Mouse (Mus musculus): Measurements from ENCODE around the gene Limch1. TPM values are rescaled to one million over a fixed set of nuclear protein-coding genes. Genes with fewer than 3 reads are reported as not detected.

Gene Limch1
- total and polyA plus RNA-seq, 2 experiments = 0.13 to 0.55 TPM

GRCm38 (mm10) chr5:66710445-66711019, 35.1 kb upstream of the Limch1 start:
- Histone ChIP-seq H3K4me1 (ENCODE audit: control insufficient read depth, insufficient read depth, low read length) (no peaks in the 10 kb centered on the region), H3K27ac (replicated peaks; ENCODE audit: insufficient read depth, low read depth, low read length) (no peak overlapping the region), H3K27me3 (ENCODE audit: control insufficient read depth, insufficient read depth, low read length) (no peaks in the 10 kb centered on the region), H3K9ac (ENCODE audit: low read depth, low read length) (no peak overlapping the region), H3K4me3 (ENCODE audit: insufficient read depth, low read depth, low read length) (no peak overlapping the region), H3K36me3 (ENCODE audit: control insufficient read depth, insufficient read depth, low read length) (no peaks in the 10 kb centered on the region), H3K79me2 (ENCODE audit: control insufficient read depth, insufficient read depth, low read length) (no peaks in the 10 kb centered on the region)
- 16% methylated on average over 4 of the region's 4 CpGs for WGBS
- DNase-seq (ENCODE audit: extremely low read depth, low read depth, low spot score) = no peak
- TF ChIP-seq CTCF (IDR thresholded peaks at IDR 0.05; ENCODE audit: low read depth, low read length) (no peak), POLR2A (IDR thresholded peaks at IDR 0.05; ENCODE audit: extremely low read depth, insufficient read depth, low read length) (no peak)

GRCm38 (mm10) chr5:66712801-66713200, 32.8 kb upstream of the Limch1 start:
- no peaks in the 10 kb centered on the region for H3K79me2 ChIP-seq (ENCODE audit: control insufficient read depth, insufficient read depth, low read length)
- TF ChIP-seq POLR2A (IDR thresholded peaks at IDR 0.05; ENCODE audit: extremely low read depth, insufficient read depth, low read length) (no peak), CTCF (IDR thresholded peaks at IDR 0.05; ENCODE audit: low read depth, low read length) (no peak)
- 54% methylated on average over 6 of the region's 6 CpGs for WGBS
- no peak for DNase-seq (ENCODE audit: extremely low read depth, low read depth, low spot score)
- no peak overlapping the region for H3K27ac ChIP-seq (replicated peaks; ENCODE audit: insufficient read depth, low read depth, low read length)
- H3K27me3 ChIP-seq (ENCODE audit: control insufficient read depth, insufficient read depth, low read length) = 0 out of 2 replicates have a peak, but pooled peaks cover 4% of the 10 kb centered on the region
- no peaks in the 10 kb centered on the region for H3K36me3 ChIP-seq (ENCODE audit: control insufficient read depth, insufficient read depth, low read length)
- no peaks in the 10 kb centered on the region for H3K4me1 ChIP-seq (ENCODE audit: control insufficient read depth, insufficient read depth, low read length)
- H3K9ac ChIP-seq (ENCODE audit: low read depth, low read length) = no peak overlapping the region
- no peak overlapping the region for H3K4me3 ChIP-seq (ENCODE audit: insufficient read depth, low read depth, low read length)

GRCm38 (mm10) chr5:66715498-66715931, 30.1 kb upstream of the Limch1 start:
- no peak overlapping the region for H3K9ac ChIP-seq (ENCODE audit: low read depth, low read length)
- no peaks in the 10 kb centered on the region for H3K36me3 ChIP-seq (ENCODE audit: control insufficient read depth, insufficient read depth, low read length)
- 0 out of 2 replicates have a peak, but pooled peaks cover 4% of the 10 kb centered on the region for H3K27me3 ChIP-seq (ENCODE audit: control insufficient read depth, insufficient read depth, low read length)
- WGBS = 38% methylated on average over 4 of the region's 4 CpGs
- TF ChIP-seq CTCF (IDR thresholded peaks at IDR 0.05; ENCODE audit: low read depth, low read length) (no peak), POLR2A (IDR thresholded peaks at IDR 0.05; ENCODE audit: extremely low read depth, insufficient read depth, low read length) (no peak)
- no peaks in the 10 kb centered on the region for H3K79me2 ChIP-seq (ENCODE audit: control insufficient read depth, insufficient read depth, low read length)
- no peaks in the 10 kb centered on the region for H3K4me1 ChIP-seq (ENCODE audit: control insufficient read depth, insufficient read depth, low read length)
- H3K4me3 ChIP-seq (ENCODE audit: insufficient read depth, low read depth, low read length) = no peak overlapping the region
- DNase-seq (ENCODE audit: extremely low read depth, low read depth, low spot score) = no peak
- no peak overlapping the region for H3K27ac ChIP-seq (replicated peaks; ENCODE audit: insufficient read depth, low read depth, low read length)

DNA sequence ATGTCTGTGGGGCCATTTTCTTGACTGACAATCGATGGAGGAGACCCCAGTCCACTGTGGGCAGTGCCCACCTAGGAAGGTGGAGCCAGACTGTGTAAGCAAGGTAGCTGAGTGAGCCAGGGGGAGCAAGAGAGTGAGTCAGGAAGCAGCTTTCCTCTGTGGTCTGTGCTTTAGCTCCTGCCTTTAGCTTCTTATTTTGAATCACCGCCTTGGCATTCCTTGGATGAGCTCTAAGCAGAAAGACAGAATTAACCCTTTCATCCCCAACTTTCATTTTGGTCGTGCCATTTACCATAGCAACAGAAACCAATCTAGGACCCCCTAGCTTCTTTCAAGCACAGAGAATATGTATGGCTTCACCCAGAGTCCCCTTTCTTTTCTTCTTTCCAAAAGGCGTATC, 27.7 kb upstream of the Limch1 start:
- no peaks in the 10 kb centered on the region for H3K36me3 ChIP-seq (ENCODE audit: control insufficient read depth, insufficient read depth, low read length)
- H3K27me3 ChIP-seq (ENCODE audit: control insufficient read depth, insufficient read depth, low read length) = 0 out of 2 replicates have a peak, but pooled peaks cover 4% of the 10 kb centered on the region
- no peaks in the 10 kb centered on the region for H3K79me2 ChIP-seq (ENCODE audit: control insufficient read depth, insufficient read depth, low read length)
- WGBS = 66% methylated on average over 4 of the region's 4 CpGs
- no peaks in the 10 kb centered on the region for H3K4me1 ChIP-seq (ENCODE audit: control insufficient read depth, insufficient read depth, low read length)
- DNase-seq (ENCODE audit: extremely low read depth, low read depth, low spot score) = no peak
- TF ChIP-seq CTCF (IDR thresholded peaks at IDR 0.05; ENCODE audit: low read depth, low read length) = no peak
- TF ChIP-seq POLR2A (IDR thresholded peaks at IDR 0.05; ENCODE audit: extremely low read depth, insufficient read depth, low read length) = no peak
- no peak overlapping the region for H3K9ac ChIP-seq (ENCODE audit: low read depth, low read length)
- H3K27ac ChIP-seq (replicated peaks; ENCODE audit: insufficient read depth, low read depth, low read length) = no peak overlapping the region
- H3K4me3 ChIP-seq (ENCODE audit: insufficient read depth, low read depth, low read length) = no peak overlapping the region

DNA sequence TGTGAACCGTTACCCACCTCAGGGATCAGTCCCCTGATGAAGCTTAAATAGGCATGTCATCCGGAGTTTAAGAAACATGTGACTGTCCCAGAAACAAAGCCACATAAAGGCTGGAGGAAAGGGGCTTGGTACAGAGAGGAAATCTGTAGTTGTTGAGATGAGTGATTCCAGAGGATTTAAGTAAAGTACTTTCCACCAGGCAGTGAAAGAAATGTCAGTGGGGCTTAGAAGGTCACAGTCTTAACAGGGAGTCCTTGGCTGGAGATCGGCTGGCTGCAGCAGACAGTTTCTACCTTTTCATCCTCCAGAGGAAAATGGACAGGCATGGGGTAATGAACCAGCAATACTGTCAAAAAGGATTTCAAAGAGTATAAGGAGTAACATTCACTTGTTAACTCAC, 27.2 kb upstream of the Limch1 start:
- DNase-seq (ENCODE audit: extremely low read depth, low read depth, low spot score) = no peak
- no peak for TF ChIP-seq CTCF (IDR thresholded peaks at IDR 0.05; ENCODE audit: low read depth, low read length)
- TF ChIP-seq POLR2A (IDR thresholded peaks at IDR 0.05; ENCODE audit: extremely low read depth, insufficient read depth, low read length) = no peak
- Histone ChIP-seq H3K36me3 (ENCODE audit: control insufficient read depth, insufficient read depth, low read length) (no peaks in the 10 kb centered on the region), H3K4me3 (ENCODE audit: insufficient read depth, low read depth, low read length) (no peak overlapping the region), H3K79me2 (ENCODE audit: control insufficient read depth, insufficient read depth, low read length) (no peaks in the 10 kb centered on the region), H3K27ac (replicated peaks; ENCODE audit: insufficient read depth, low read depth, low read length) (no peak overlapping the region), H3K4me1 (ENCODE audit: control insufficient read depth, insufficient read depth, low read length) (no peaks in the 10 kb centered on the region), H3K9ac (ENCODE audit: low read depth, low read length) (no peak overlapping the region), H3K27me3 (ENCODE audit: control insufficient read depth, insufficient read depth, low read length) (0 out of 2 replicates have a peak, but pooled peaks cover 4% of the 10 kb centered on the region)
- 77% methylated on average over 3 of the region's 3 CpGs for WGBS

DNA sequence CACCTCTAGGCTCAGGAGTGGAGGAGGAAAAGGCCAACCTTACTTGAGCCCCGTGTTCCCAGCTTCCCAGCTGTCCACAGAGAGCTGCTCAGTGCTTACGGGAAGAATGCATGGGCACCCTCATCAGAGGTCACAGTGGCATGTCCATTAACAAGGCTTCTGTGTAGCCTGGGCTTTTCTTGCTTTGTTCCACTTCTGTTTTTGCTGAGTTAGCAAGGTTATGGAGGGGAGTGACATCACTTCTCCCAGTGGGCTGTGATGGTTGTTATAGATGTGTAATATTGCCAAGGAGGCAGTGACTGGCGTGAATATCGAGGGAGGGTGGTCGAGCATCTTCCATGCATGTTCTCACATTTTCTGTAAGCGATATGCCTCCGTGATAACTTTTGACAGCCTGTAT, 26.7 kb upstream of the Limch1 start:
- WGBS = 81% methylated on average over 7 of the region's 7 CpGs
- no peaks in the 10 kb centered on the region for H3K36me3 ChIP-seq (ENCODE audit: control insufficient read depth, insufficient read depth, low read length)
- H3K9ac ChIP-seq (ENCODE audit: low read depth, low read length) = no peak overlapping the region
- H3K79me2 ChIP-seq (ENCODE audit: control insufficient read depth, insufficient read depth, low read length) = no peaks in the 10 kb centered on the region
- TF ChIP-seq CTCF (IDR thresholded peaks at IDR 0.05; ENCODE audit: low read depth, low read length) = no peak
- TF ChIP-seq POLR2A (IDR thresholded peaks at IDR 0.05; ENCODE audit: extremely low read depth, insufficient read depth, low read length) = no peak
- DNase-seq (ENCODE audit: extremely low read depth, low read depth, low spot score) = no peak
- H3K4me3 ChIP-seq (ENCODE audit: insufficient read depth, low read depth, low read length) = no peak overlapping the region
- H3K4me1 ChIP-seq (ENCODE audit: control insufficient read depth, insufficient read depth, low read length) = no peaks in the 10 kb centered on the region
- H3K27ac ChIP-seq (replicated peaks; ENCODE audit: insufficient read depth, low read depth, low read length) = no peak overlapping the region
- H3K27me3 ChIP-seq (ENCODE audit: control insufficient read depth, insufficient read depth, low read length) = 0 out of 2 replicates have a peak, but pooled peaks cover 4% of the 10 kb centered on the region
